Mouse (Mus musculus): ENCODE measurements at regions not wholly inside any gene's neighbourhood (a gene's known extent, or its start where the extent isn't known, plus 50 kb on each side); places are given as distances from the start of the nearest gene placed in this dataset.

GRCm38 (mm10) chr3:63582180-63582579 lies 98.5 kb upstream of the Gm34302 start:
- TF ChIP-seq CTCF (IDR thresholded peaks at IDR 0.05; ENCODE audit: borderline replicate concordance, insufficient read depth, low read length) (no peak), POLR2A (IDR thresholded peaks at IDR 0.05; ENCODE audit: low read depth, low read length) (no peak)

Measured in embryonic fibroblast, embryonic 13.5 days (primary cell).